Mouse (Mus musculus) limb, embryonic 11.5 days (tissue): Measurements from ENCODE around the gene Snx27. TPM values are rescaled to one million over a fixed set of nuclear protein-coding genes. Genes with fewer than 3 reads are reported as not detected.

Experiments used
- ATAC-seq: fragments of 200-750 bp; cut with Nextera tagmentation; 2 replicates; pipeline ENCODE4 v1.8.0; 2017; ENCODE audit warnings: low read depth; ENCODE audit not compliant: insufficient number of reproducible peaks, low FRiP score, low TSS enrichment
- DNase-seq: peaks from one replicate; pipeline ENCODE4 v3.0.0-alpha.2; 2015; ENCODE audit warnings: low spot score
- H3K27ac ChIP-seq: fragments of 300-500 bp; sonication (generic); replicated peaks from 2 replicates; pipeline ENCODE4 v1.5.1; 2014; ENCODE audit warnings: low read depth, mild to moderate bottlenecking, low read length
- H3K27me3 ChIP-seq: fragments of 300-500 bp; sonication (generic); 2 replicates; pipeline ENCODE4 v1.6.1; 2014; ENCODE audit warnings: mild to moderate bottlenecking, low read length, mixed read lengths; ENCODE audit not compliant: control insufficient read depth, insufficient read depth
- H3K36me3 ChIP-seq: fragments of 300-500 bp; sonication (generic); 2 replicates; pipeline ENCODE4 v1.6.1; 2014; ENCODE audit warnings: mild to moderate bottlenecking, low read length, moderate library complexity, mixed read lengths; ENCODE audit not compliant: control insufficient read depth, insufficient read depth
- H3K4me1 ChIP-seq: fragments of 300-500 bp; sonication (generic); 2 replicates; pipeline ENCODE4 v1.6.1; 2014; ENCODE audit warnings: low read length, mixed read lengths; ENCODE audit not compliant: control insufficient read depth, insufficient read depth
- H3K4me2 ChIP-seq: fragments of 300-500 bp; sonication (generic); 2 replicates; pipeline ENCODE4 v1.6.1; 2014; ENCODE audit warnings: low read depth, mild to moderate bottlenecking, moderate library complexity; ENCODE audit not compliant: severe bottlenecking
- H3K4me3 ChIP-seq: fragments of 300-500 bp; sonication (generic); 2 replicates; pipeline ENCODE4 v1.5.1; 2014; ENCODE audit warnings: low read depth, low read length
- H3K9ac ChIP-seq: fragments of 300-500 bp; sonication (generic); 2 replicates; pipeline ENCODE4 v1.6.1; 2014; ENCODE audit warnings: mild to moderate bottlenecking, low read length
- H3K9me3 ChIP-seq: fragments of 300-500 bp; sonication (generic); 2 replicates; pipeline ENCODE4 v1.6.1; 2016; ENCODE audit warnings: low read length; ENCODE audit not compliant: control insufficient read depth
- WGBS: fragments of 180-500 bp; shearing (Covaris S2); extraction: QIAGEN DNeasy Blood & Tissue Kit; methylation state at CpG from one replicate; pipeline ENCODE4 v1.1.7; 2014; 5-methylcytosine and 5-hydroxymethylcytosine counted together
- polyA plus RNA-seq: library from polyadenylated mRNA; unstranded; fragments of >200 nt; fragmentation: Nextera tagmentation; extraction: Ambion mirVana; gene quantifications from 2 replicates; pipeline ENCODE4 v1.2.1, GENCODE M21; 2014

Snx27 gene
- polyA plus RNA-seq, 1 experiment from 2014 or later = 35.9 TPM

DNA sequence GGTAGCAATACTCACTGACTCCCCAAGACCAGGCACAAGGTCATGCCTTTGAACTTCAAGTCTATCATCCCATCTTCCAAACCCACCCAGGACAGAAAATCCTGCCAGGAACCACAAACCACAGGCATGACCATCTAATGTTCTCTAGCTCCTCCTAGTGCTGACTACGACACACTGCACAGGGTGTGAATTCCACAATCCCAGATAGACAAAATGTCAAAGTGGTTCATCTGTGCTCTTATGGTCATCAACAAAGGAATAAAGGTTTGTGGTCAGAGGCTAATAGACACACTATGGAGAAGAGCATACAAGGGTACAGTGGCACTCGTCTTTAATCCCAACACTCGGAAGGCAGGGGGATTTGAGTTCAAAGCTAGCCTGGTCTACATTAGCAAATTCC is 80.3 kb downstream of the Snx27 start:
- no peak overlapping the region for H3K9ac ChIP-seq
- H3K9me3 ChIP-seq = no peaks in the 10 kb centered on the region
- H3K27ac ChIP-seq = no peak overlapping the region
- no peaks in the 10 kb centered on the region; the same call in 1 of the 2 replicates for H3K36me3 ChIP-seq
- 82% methylated on average over 3 of the region's 3 CpGs for WGBS
- no peak for DNase-seq
- no peak overlapping the region for H3K4me2 ChIP-seq
- no peak for ATAC-seq
- no peaks in the 10 kb centered on the region for H3K27me3 ChIP-seq
- no peaks in the 10 kb centered on the region for H3K4me1 ChIP-seq
- no peak overlapping the region for H3K4me3 ChIP-seq

- Histone ChIP-seq H3K27ac (no peak overlapping the region), H3K36me3 (no peaks in the 10 kb centered on the region), H3K27me3 (no peaks in the 10 kb centered on the region), H3K9me3 (no peaks in the 10 kb centered on the region), H3K4me3 (no peak overlapping the region), H3K4me1 (no peaks in the 10 kb centered on the region), H3K4me2 (no peak overlapping the region), H3K9ac (no peak overlapping the region)
- ATAC-seq = no peak
- no peak for DNase-seq
- WGBS = 75% methylated on average over 4 of the region's 4 CpGs
These were observed 85.4 kb downstream of the Snx27 start for GRCm38 (mm10) chr3:94497162-94497561.

- no peak for DNase-seq
- H3K9ac ChIP-seq = no peak overlapping the region
- no peak overlapping the region for H3K4me3 ChIP-seq
- H3K36me3 ChIP-seq = no peaks in the 10 kb centered on the region; the same call in 1 of the 2 replicates
- H3K27ac ChIP-seq = no peak overlapping the region
- no peak overlapping the region for H3K4me2 ChIP-seq
- ATAC-seq = no peak
- 83% methylated on average over 6 of the region's 6 CpGs for WGBS
- 0 out of 2 replicates have a peak, but pooled peaks cover 5% of the 10 kb centered on the region for H3K4me1 ChIP-seq
- no peaks in the 10 kb centered on the region for H3K27me3 ChIP-seq
- H3K9me3 ChIP-seq = no peaks in the 10 kb centered on the region
These were observed 94.9 kb downstream of the Snx27 start for GRCm38 (mm10) chr3:94487581-94487980.

- Histone ChIP-seq H3K9ac (no peak overlapping the region), H3K4me1 (0 out of 2 replicates have a peak, but pooled peaks cover 5% of the 10 kb centered on the region), H3K36me3 (no peaks in the 10 kb centered on the region; the same call in 1 of the 2 replicates), H3K9me3 (no peaks in the 10 kb centered on the region), H3K4me3 (no peak overlapping the region), H3K27ac (no peak overlapping the region), H3K4me2 (no peak overlapping the region), H3K27me3 (no peaks in the 10 kb centered on the region)
- WGBS = 71% methylated on average over 7 of the region's 7 CpGs
- DNase-seq = no peak
- ATAC-seq = no peak
These were observed 96.6 kb downstream of the Snx27 start for GRCm38 (mm10) chr3:94485922-94486321.

DNA sequence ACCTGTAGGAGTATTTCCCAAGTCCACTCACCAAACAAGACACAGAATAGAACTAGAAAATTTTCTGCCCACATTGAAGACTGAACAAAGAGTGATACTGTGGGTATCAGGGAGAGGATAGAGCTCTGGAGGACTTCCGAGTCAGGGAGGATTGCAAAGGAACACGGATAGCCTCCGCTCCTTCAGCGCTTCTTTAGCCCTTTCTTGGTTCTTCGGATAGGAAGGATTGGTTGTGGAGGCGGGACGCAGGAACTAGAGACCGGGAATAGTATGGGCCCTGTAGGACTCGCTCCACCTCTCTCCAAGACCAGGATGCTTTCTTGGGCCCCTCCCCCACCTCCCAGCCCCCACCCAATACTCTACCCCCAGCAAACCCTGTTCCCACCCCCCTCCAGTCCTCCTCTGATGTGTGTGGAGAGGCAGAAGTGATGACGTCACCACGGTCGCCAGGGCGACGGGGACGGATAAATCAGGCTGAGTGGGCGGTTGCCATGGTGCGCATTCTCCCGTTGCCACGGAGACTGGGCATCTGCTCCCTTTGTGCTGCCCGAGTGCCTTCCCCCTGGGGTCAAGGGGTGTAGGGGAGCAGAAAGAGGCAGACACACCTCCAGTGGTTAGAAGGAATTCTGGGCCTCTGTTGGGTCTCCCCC is 98.6 kb downstream of the Snx27 start:
- peak overlapping the region; percentile 27; the same call in 1 of the 2 replicates for H3K4me2 ChIP-seq
- H3K27ac ChIP-seq = no peak overlapping the region

GRCm38 (mm10) chr3:94482764-94483385 is 99.6 kb downstream of the Snx27 start:
- DNase-seq = no peak
- H3K4me1 ChIP-seq = peaks cover 9% of the 10 kb centered on the region; the same call in 1 of the 2 replicates
- ATAC-seq = no peak

More for the DNA sequence above, 98.6 kb downstream of the Snx27 start:
- H3K9me3 ChIP-seq = no peaks in the 10 kb centered on the region
- peak; percentile 69 for ATAC-seq
- no peak overlapping the region for H3K4me3 ChIP-seq
- H3K36me3 ChIP-seq = no peaks in the 10 kb centered on the region
- peaks cover 9% of the 10 kb centered on the region; the same call in 1 of the 2 replicates for H3K4me1 ChIP-seq
- DNase-seq = peak; percentile 80
- peaks cover 6% of the 10 kb centered on the region; the same call in 1 of the 2 replicates for H3K27me3 ChIP-seq
- no peak overlapping the region for H3K9ac ChIP-seq
- 22% methylated on average over 20 of the region's 20 CpGs for WGBS

GRCm38 (mm10) chr3:94481429-94481828 is 101.1 kb downstream of the Snx27 start:
- Histone ChIP-seq H3K36me3 (no peaks in the 10 kb centered on the region), H3K4me1 (peaks cover 12% of the 10 kb centered on the region; the same call in 1 of the 2 replicates), H3K9me3 (no peaks in the 10 kb centered on the region), H3K9ac (no peak overlapping the region; the same call in 1 of the 2 replicates), H3K4me2 (no peak overlapping the region), H3K27me3 (peaks cover 8% of the 10 kb centered on the region; the same call in 1 of the 2 replicates), H3K4me3 (no peak overlapping the region), H3K27ac (no peak overlapping the region)
- WGBS = 72% methylated on average over 4 of the region's 4 CpGs
- DNase-seq (no peak), ATAC-seq (no peak)

More at GRCm38 (mm10) chr3:94482764-94483385, 99.6 kb downstream of the Snx27 start:
- Histone ChIP-seq H3K4me2 (no peak overlapping the region), H3K9ac (no peak overlapping the region), H3K36me3 (no peaks in the 10 kb centered on the region), H3K4me3 (no peak overlapping the region), H3K9me3 (no peaks in the 10 kb centered on the region), H3K27ac (no peak overlapping the region), H3K27me3 (peaks cover 8% of the 10 kb centered on the region; the same call in 1 of the 2 replicates)
- WGBS = 86% methylated on average over 17 of the region's 17 CpGs

DNA sequence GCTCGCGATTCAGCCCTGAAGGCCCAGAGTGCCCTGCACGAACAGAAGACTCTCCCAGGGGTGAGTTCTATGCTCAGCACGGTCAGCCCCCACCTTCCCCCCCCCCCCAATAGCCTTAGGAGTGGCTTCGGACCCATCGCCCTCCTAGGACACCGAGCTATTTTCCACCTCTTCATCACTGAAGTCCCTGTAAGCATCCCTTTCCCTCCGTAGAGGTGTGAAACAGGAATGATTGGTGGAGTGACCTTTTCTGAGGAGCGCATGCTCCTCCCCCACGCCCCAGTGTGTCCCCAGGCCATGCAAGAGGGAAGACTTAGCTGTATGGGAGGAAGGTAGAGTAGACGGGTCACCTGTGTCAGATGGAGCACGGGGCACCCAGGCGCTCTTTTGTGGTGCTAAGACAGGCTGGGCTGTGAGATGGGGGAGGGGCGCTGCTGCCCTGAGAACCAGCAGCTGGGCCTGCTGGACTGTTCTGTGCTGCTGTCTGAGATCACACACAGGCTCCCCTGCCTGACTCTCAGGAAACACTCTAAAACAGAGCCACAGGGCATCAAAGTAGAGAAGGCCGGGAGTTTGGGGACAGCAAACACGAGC is 102.1 kb downstream of the Snx27 start, which contains the start of gene Riiad1:
Gene Riiad1, minus strand, starts transcription at position 51 of the 594 bp plus-strand sequence.
- Histone ChIP-seq H3K27me3 (peaks cover 8% of the 10 kb centered on the region; the same call in 1 of the 2 replicates), H3K9ac (no peak within 1 kb of the TSS; the same call in 1 of the 2 replicates), H3K4me1 (peaks cover 13% of the 10 kb centered on the region; the same call in 1 of the 2 replicates), H3K4me3 (no peak within 1 kb of the TSS), H3K4me2 (peak within 1 kb of the TSS; percentile 5; the same call in 1 of the 2 replicates), H3K9me3 (no peaks in the 10 kb centered on the region), H3K27ac (no peak within 1 kb of the TSS), H3K36me3 (no peaks in the 10 kb centered on the region)
- ATAC-seq = no peak
- WGBS = 7% methylated on average over 16 of the region's 16 CpGs
- DNase-seq = no peak
